Mouse (Mus musculus): ENCODE results near the gene Riiad1.

GRCm38 (mm10) chr3:94468931-94469330, 11.2 kb downstream of the Riiad1 start:
- TF ChIP-seq CTCF (IDR thresholded peaks at IDR 0.05; ENCODE audit: low read depth) (no peak), EP300 (optimal IDR thresholded peaks at IDR 0.05) (no peak)

All from stomach, postnatal 0 days (tissue).